Mouse (Mus musculus) heart, embryonic 14.5 days (tissue): ENCODE data around the gene Lmf2. TPM values are rescaled to one million over a fixed set of nuclear protein-coding genes. Genes with fewer than 3 reads are reported as not detected.
A peak's percentile ranks its signal among the peaks of the same experiment; 100 is the strongest.

Experiments used
- ATAC-seq: fragments of 200-750 bp; cut with Nextera tagmentation; 2 replicates; pipeline ENCODE4 v1.8.0; 2017; ENCODE audit warnings: low read depth, moderate TSS enrichment; ENCODE audit not compliant: insufficient number of reproducible peaks, insufficient read depth, low FRiP score
- H3K27ac ChIP-seq, 2 experiments: fragments of 200-500 bp in 1 of 2; fragments of 300-500 bp in 1 of 2; sonication (generic) in 1 of 2; replicated peaks in 1 of 2; 2 replicates each; pipeline ENCODE4 v1.5.1; 2012 to 2014; ENCODE audit warnings: low read depth in 2 of 2, low read length in 2 of 2, control low read depth in 1 of 2, mild to moderate bottlenecking in 1 of 2, mixed read lengths in 1 of 2; ENCODE audit not compliant: control insufficient read depth in 1 of 2, insufficient read depth in 1 of 2
- H3K27me3 ChIP-seq: fragments of 300-500 bp; sonication (generic); 2 replicates; pipeline ENCODE4 v1.6.1; 2014; ENCODE audit warnings: mild to moderate bottlenecking, low read length, control low read depth; ENCODE audit not compliant: control insufficient read depth, insufficient read depth
- H3K36me3 ChIP-seq: fragments of 300-500 bp; sonication (generic); 2 replicates; pipeline ENCODE4 v1.6.1; 2014; ENCODE audit warnings: mild to moderate bottlenecking, control low read depth, low read length, mixed read lengths; ENCODE audit not compliant: control insufficient read depth, insufficient read depth
- H3K4me1 ChIP-seq, 2 experiments: fragments of 200-500 bp in 1 of 2; fragments of 300-500 bp in 1 of 2; sonication (generic) in 1 of 2; 2 replicates each; pipeline ENCODE4 v1.6.1; 2012 to 2014; ENCODE audit warnings: low read length in 2 of 2, control low read depth in 1 of 2, mixed read lengths in 1 of 2; ENCODE audit not compliant: control insufficient read depth in 2 of 2, insufficient read depth in 2 of 2
- H3K4me2 ChIP-seq: fragments of 300-500 bp; sonication (generic); 2 replicates; pipeline ENCODE4 v1.6.1; 2014; ENCODE audit warnings: mild to moderate bottlenecking, low read length
- H3K4me3 ChIP-seq, 2 experiments: fragments of 200-500 bp in 1 of 2; fragments of 300-500 bp in 1 of 2; sonication (generic) in 1 of 2; 2 replicates each; pipeline ENCODE4 v1.5.1; 2012 to 2014; ENCODE audit warnings: low read length in 2 of 2, mild to moderate bottlenecking in 2 of 2, control low read depth in 1 of 2, low read depth in 1 of 2, moderate library complexity in 1 of 2; ENCODE audit not compliant: control insufficient read depth in 1 of 2, insufficient read depth in 1 of 2
- H3K9ac ChIP-seq: fragments of 300-500 bp; sonication (generic); 2 replicates; pipeline ENCODE4 v1.6.1; 2014; ENCODE audit warnings: mild to moderate bottlenecking, low read length
- H3K9me3 ChIP-seq: fragments of 300-500 bp; sonication (generic); 2 replicates; pipeline ENCODE4 v1.6.1; 2016; ENCODE audit warnings: low read length, control low read depth; ENCODE audit not compliant: control insufficient read depth
- WGBS: fragments of 180-500 bp; shearing (Covaris S2); extraction: QIAGEN DNeasy Blood & Tissue Kit; methylation state at CpG from one replicate; pipeline ENCODE4 v1.1.7; 2014; 5-methylcytosine and 5-hydroxymethylcytosine counted together
- polyA plus RNA-seq: library from polyadenylated mRNA; unstranded; fragments of >200 nt; fragmentation: Nextera tagmentation; extraction: Ambion mirVana; gene quantifications from 2 replicates; pipeline ENCODE4 v1.2.1, GENCODE M21; 2014

Gene Lmf2
- polyA plus RNA-seq, 1 experiment from 2014 or later: 36.2 TPM

DNA sequence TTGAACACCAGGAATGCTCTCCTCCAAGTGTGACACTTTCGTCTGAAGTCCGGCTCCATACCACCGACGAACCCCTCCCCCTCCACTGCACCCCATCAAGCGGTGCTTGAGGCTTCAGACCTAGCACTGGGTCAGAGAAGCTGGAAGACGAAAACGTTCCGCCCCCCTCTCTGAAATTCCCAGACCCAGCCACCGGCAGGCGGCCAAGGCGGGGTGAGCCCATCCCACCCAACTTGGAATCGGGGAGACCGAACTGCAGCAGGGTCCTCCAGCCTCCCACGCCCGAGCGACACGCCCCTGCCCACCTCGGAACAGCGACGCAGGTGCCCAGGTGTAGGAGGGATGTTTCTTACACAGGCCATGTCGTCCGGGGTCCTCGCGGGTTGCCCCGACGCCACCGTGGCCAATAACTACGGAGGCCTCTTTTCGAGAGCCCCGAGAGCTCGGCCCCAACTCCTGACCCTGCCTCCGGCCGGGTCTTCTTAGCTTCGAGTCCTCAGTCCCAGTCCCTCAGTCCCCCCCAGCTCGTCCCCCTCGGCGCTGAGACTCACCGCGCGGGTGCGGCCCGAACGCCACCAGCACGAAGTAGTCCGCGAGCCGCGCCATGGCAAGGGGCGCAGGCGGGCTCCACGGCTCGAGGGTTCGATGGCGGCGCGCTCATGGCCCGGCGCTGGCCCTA is 40.8 kb downstream of the Lmf2 start:
- H3K4me2 ChIP-seq: peak overlapping the region; percentile 87
- H3K36me3 ChIP-seq: no peaks in the 10 kb centered on the region
- ATAC-seq: peak; percentile 31
- under 1% methylated on average over 58 of the region's 58 CpGs for WGBS
- H3K27ac ChIP-seq: peak overlapping the region in 1 of 2 experiments; percentile 53; a peak in 2 of 4 replicates
- peaks cover 11 to 16% of the 10 kb centered on the region in 2 experiments for H3K4me1 ChIP-seq
- peak overlapping the region; percentile 96 for H3K9ac ChIP-seq
- peak overlapping the region; percentile 60 to 95 for H3K4me3 ChIP-seq
- no peaks in the 10 kb centered on the region for H3K27me3 ChIP-seq
- no peaks in the 10 kb centered on the region for H3K9me3 ChIP-seq

DNA sequence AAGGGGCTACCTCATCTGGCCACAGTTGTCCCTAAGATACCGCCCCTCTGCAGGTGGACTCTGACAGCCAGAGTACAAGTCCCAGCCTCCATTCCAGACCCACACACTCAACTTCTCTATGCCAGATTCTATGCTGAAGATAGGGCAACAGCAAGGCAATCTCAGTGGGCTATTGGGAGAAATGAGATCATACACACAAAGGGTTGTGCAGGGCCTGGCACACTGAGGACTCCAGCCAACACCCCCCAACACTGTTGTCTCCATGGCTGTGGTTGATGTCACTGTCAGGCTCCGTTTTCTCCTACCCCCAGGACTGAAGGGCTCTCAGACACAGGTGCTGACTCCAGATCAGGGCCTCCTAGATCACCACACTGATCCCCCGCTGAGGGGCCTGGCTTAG is 41.4 kb downstream of the Lmf2 start:
- Histone ChIP-seq H3K27ac (0 out of 4 replicates have a peak overlapping the region, but pooled peaks of 1 of the 2 experiments have one; percentile 53), H3K27me3 (no peaks in the 10 kb centered on the region), H3K36me3 (no peaks in the 10 kb centered on the region), H3K9me3 (no peaks in the 10 kb centered on the region), H3K9ac (peak overlapping the region; percentile 96), H3K4me2 (peak overlapping the region; percentile 87), H3K4me1 (peaks cover 11 to 16% of the 10 kb centered on the region in 2 experiments), H3K4me3 (peak overlapping the region; percentile 60 to 95)
- ATAC-seq: peak; percentile 0; the same call in 1 of the 2 replicates
- WGBS: 26% methylated on average over 3 of the region's 3 CpGs

DNA sequence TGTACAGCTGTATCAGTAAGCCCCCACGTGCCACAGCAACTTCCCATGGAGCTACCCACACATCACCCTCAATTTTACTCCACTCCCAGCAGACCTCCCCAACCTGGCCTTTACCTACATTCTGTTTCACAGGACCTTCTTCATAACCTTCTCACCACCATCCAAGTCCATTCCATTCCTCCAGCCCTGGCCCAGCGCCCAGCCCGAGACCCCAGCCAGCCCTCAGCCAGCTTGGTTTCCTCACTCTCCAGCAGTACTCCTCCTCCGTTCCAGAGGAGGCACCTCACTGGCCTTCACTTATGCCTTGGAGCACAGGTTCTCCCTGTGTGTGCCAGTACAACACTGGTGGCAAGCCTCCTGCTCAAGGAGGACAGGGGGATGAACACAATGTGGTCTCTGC is 42.1 kb downstream of the Lmf2 start:
- no peak for ATAC-seq
- Histone ChIP-seq H3K27ac (no peak overlapping the region), H3K4me3 (no peak overlapping the region), H3K9ac (peak overlapping the region; percentile 7; the same call in 1 of the 2 replicates), H3K9me3 (no peaks in the 10 kb centered on the region), H3K4me2 (0 out of 2 replicates have a peak overlapping the region, but pooled peaks have one; percentile 87), H3K27me3 (no peaks in the 10 kb centered on the region), H3K36me3 (no peaks in the 10 kb centered on the region), H3K4me1 (peaks cover 14 to 22% of the 10 kb centered on the region in 2 experiments)
- WGBS: 72% methylated on average over 4 of the region's 4 CpGs

DNA sequence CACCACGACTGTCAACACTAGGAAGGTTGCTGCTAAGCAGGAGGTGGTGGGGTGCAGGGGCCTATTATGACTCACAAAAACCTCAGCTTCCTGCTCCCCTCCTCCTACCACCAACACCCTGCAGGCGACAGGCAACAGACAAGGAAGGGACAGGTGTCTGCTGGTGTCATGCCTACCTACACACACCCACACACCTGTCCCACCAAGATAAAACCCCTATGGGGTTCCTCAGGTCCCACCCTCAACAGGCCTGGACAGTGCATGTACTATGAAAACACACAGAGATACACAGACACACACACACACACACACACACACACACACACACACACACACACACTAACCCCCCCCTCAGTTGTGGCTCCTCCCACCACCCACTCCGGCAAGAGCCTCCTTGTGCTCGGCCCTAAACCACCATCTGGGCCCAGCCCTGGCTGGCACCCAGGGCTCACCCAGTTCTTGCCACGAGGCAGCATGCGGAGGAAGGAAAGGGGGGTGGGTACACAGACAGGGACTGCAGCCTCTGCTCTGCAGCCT is 45.4 kb downstream of the Lmf2 start:
- Histone ChIP-seq H3K4me1 (peaks cover 14 to 26% of the 10 kb centered on the region in 2 experiments), H3K27ac (no peak overlapping the region), H3K4me2 (no peak overlapping the region), H3K4me3 (no peak overlapping the region), H3K36me3 (peaks cover 29% of the 10 kb centered on the region), H3K9me3 (no peaks in the 10 kb centered on the region), H3K27me3 (no peaks in the 10 kb centered on the region), H3K9ac (no peak overlapping the region)
- no peak for ATAC-seq
- WGBS: 69% methylated on average over 6 of the region's 6 CpGs

DNA sequence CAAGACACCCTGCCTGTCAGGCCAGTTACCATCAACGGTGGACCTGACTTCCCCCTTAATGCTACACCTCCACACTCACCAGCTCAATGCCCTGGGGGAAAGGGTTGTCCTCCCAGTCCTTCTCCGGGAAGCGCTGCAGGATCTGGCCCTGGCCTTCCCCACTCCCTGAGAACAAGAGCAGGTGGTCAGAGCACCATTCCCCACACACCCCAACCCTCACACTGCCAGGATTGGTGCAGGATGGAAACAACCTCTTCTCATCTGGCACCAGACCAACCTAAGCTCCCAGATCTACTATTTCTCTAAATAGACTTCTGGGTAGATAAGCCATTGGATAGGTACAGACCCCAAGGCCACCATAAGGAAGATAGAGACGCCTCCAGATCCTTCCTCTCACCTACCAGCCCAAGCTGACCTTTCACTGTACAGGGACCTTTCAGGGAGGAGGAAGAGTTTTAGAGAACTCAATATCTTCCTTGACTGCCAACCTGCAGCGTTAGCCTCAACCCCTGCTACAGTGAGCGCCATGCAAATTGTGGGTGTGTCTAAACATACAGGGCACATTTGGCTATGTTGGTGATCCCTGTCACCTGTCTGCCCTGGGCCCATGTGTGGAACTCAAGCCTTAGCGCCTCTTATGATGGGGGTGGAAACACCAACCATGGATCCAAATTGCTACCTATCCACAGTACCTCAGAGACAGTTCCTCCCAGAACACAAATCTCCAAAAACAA is 46.9 kb downstream of the Lmf2 start:
- H3K4me3 ChIP-seq: no peak overlapping the region
- no peaks in the 10 kb centered on the region for H3K9me3 ChIP-seq
- H3K36me3 ChIP-seq: peaks cover 44% of the 10 kb centered on the region
- H3K27ac ChIP-seq: no peak overlapping the region
- no peak overlapping the region for H3K9ac ChIP-seq
- ATAC-seq: no peak
- H3K4me2 ChIP-seq: no peak overlapping the region
- H3K27me3 ChIP-seq: no peaks in the 10 kb centered on the region
- 80% methylated on average over 7 of the region's 7 CpGs for WGBS
- peaks cover 8 to 16% of the 10 kb centered on the region in 2 experiments for H3K4me1 ChIP-seq

DNA sequence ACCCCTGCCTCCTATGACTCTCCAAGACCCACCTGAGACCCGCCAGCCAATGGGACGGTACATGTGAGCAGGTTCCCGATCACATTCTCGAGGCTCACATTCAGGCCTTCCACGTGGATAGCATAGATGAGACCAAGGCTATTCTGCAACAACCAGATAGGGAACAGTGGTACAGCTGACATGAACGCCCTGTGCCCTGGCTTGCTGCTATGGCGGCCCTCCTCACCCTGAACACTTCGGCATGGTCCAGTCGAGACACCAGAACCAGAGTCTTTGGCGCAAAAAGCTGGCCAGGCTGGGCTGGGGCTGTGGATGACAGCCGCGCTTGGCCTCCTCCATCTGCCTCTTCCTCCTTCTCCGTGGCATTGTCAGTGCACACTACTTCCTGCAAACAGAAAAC is 48.0 kb downstream of the Lmf2 start:
- H3K4me3 ChIP-seq: no peak overlapping the region
- H3K27ac ChIP-seq: no peak overlapping the region
- no peak for ATAC-seq
- peaks cover 55% of the 10 kb centered on the region for H3K36me3 ChIP-seq
- no peak overlapping the region for H3K9ac ChIP-seq
- no peak overlapping the region for H3K4me2 ChIP-seq
- no peaks in the 10 kb centered on the region for H3K9me3 ChIP-seq
- no peaks in the 10 kb centered on the region for H3K27me3 ChIP-seq
- H3K4me1 ChIP-seq: peaks cover 4 to 13% of the 10 kb centered on the region in 2 experiments; a peak in 3 of 4 replicates
- 87% methylated on average over 13 of the region's 13 CpGs for WGBS

DNA sequence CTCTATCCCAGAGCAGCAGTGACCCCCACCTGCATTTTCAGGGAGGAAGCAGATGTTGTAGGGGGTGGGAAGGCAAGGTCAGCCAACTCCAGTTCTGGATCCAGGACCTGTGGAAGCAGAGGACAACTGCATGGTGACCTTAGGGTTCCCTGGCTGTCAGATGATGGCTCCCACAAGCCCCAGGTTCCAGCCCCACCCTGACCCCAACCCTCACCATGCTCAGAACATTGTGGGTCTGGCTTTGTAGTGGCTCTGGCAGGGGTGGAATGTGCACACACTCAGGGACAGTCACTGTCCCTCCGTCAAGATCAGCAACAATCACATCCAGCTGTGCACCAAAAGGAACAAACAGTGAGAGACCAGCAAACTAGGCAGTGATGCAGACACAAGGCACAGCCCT is 49.5 kb downstream of the Lmf2 start:
- Histone ChIP-seq H3K27ac (no peak overlapping the region), H3K9me3 (no peaks in the 10 kb centered on the region), H3K36me3 (peaks cover 70% of the 10 kb centered on the region), H3K9ac (no peak overlapping the region), H3K4me1 (peaks cover 4 to 13% of the 10 kb centered on the region in 2 experiments; a peak in 3 of 4 replicates), H3K4me3 (no peak overlapping the region), H3K27me3 (no peaks in the 10 kb centered on the region), H3K4me2 (no peak overlapping the region)
- 77% methylated on average over 1 of the region's 1 CpGs for WGBS
- no peak for ATAC-seq
